Mouse (Mus musculus) embryo, embryonic 9.5 days (tissue): ENCODE results near the gene Esr1.

Experiments used
- DNase-seq: peaks from one replicate; pipeline ENCODE4 v3.0.0-alpha.2; 2017; ENCODE audit errors: extremely low spot score

Gene Esr1

GRCm38 (mm10) chr10:4838099-4838498 is 226.7 kb downstream of the Esr1 start:
- no peak for DNase-seq

GRCm38 (mm10) chr10:4841039-4841438 is 229.6 kb downstream of the Esr1 start:
- DNase-seq: no peak

- no peak for DNase-seq
Measured at GRCm38 (mm10) chr10:4847523-4847922, 236.1 kb downstream of the Esr1 start.

- no peak for DNase-seq
Measured at GRCm38 (mm10) chr10:4849881-4850280, 238.5 kb downstream of the Esr1 start.

GRCm38 (mm10) chr10:4875076-4875737 is 263.8 kb downstream of the Esr1 start:
- peak; percentile 2 for DNase-seq

GRCm38 (mm10) chr10:4881391-4881790 is 270.0 kb downstream of the Esr1 start:
- DNase-seq: no peak

- no peak for DNase-seq
Measured at GRCm38 (mm10) chr10:4885506-4885905, 274.1 kb downstream of the Esr1 start.

- DNase-seq: no peak
Measured at GRCm38 (mm10) chr10:4885961-4886360, 274.6 kb downstream of the Esr1 start.

GRCm38 (mm10) chr10:4893475-4893874 is 282.1 kb downstream of the Esr1 start:
- DNase-seq: no peak

- no peak for DNase-seq
Measured at GRCm38 (mm10) chr10:4897789-4898188, 286.4 kb downstream of the Esr1 start.

- no peak for DNase-seq
Measured at GRCm38 (mm10) chr10:4900324-4900723, 288.9 kb downstream of the Esr1 start.

GRCm38 (mm10) chr10:4909271-4909670 is 297.9 kb downstream of the Esr1 start:
- DNase-seq: no peak

GRCm38 (mm10) chr10:4910451-4910850 is 299.1 kb downstream of the Esr1 start:
- no peak for DNase-seq

- DNase-seq: no peak
Measured at GRCm38 (mm10) chr10:4919046-4919445, 307.7 kb downstream of the Esr1 start.

GRCm38 (mm10) chr10:4923616-4924015 is 312.2 kb downstream of the Esr1 start:
- DNase-seq: no peak

- no peak for DNase-seq
Measured at GRCm38 (mm10) chr10:4924391-4924790, 313.0 kb downstream of the Esr1 start.

GRCm38 (mm10) chr10:4943148-4943547 is 331.8 kb downstream of the Esr1 start:
- DNase-seq: no peak

GRCm38 (mm10) chr10:4944725-4945124 is 333.3 kb downstream of the Esr1 start:
- DNase-seq: no peak

- DNase-seq: no peak
Measured at GRCm38 (mm10) chr10:4965768-4966167, 354.4 kb downstream of the Esr1 start.

GRCm38 (mm10) chr10:4971156-4971555 is 359.8 kb downstream of the Esr1 start:
- no peak for DNase-seq

- no peak for DNase-seq
Measured at GRCm38 (mm10) chr10:4971586-4971985, 360.2 kb downstream of the Esr1 start.

GRCm38 (mm10) chr10:4972026-4972425 is 360.6 kb downstream of the Esr1 start:
- no peak for DNase-seq

GRCm38 (mm10) chr10:4974246-4974645 is 362.9 kb downstream of the Esr1 start:
- DNase-seq: no peak

- DNase-seq: no peak
Measured at GRCm38 (mm10) chr10:4976557-4976956, 365.2 kb downstream of the Esr1 start.
